ENCODE assay signal across 8 mouse cellular contexts in the genomic region with DNA sequence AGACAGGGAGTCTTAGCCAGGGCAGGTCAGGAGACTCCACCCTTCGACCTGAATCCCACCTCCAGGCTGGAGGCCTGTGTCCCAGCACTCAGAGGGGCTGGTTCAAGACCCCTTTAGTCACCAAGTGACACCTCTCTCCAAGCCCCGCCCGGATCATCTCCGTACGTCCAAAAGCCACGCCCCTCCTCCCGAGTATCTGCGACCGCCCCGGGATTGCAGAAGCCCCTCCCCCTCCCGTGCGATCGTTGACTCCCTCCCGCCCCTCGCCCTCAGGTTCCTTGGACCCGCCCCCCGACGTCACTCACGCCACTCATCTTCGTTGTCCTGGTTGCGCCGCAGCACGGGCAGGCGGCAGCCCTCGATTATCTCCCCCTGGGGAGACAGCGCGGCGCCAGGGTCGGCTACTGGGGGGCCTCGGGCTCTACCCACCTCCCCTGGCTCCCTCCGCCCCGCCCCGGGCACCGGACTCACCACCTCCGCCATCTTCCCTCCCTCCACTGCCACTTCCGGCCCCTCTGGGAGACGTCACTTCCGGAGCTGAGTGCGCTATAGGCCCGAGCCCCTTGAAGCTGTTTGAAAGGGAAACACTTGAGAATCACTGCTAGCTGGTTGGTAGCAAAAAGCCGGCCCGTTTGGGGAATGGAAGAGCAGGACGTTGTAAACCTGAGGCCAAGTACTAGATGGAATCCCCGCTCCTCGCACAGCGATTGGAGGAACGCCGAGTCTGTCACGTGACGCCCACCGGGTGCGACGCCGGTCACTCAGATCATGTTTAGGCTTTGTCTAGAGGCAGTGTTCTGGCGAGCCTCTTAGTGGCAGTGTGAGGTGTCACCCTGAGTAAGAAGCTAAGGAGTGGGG. TPM values are rescaled to one million over a fixed set of nuclear protein-coding genes. Genes with fewer than 3 reads are reported as not detected.
A peak's percentile ranks its signal among the peaks of the same experiment; 100 is the strongest.
DNase-seq lines count a peak whose midpoint lies in the region; ATAC-seq lines count a peak whose summit lies in the region.

A gene (minus strand): TSS at position 691 of the 858 bp plus-strand sequence.

- peak; percentile 92 for ATAC-seq in intestine, embryonic 14.5 days (replicated peaks; ENCODE audit: low FRiP score, low TSS enrichment, low read depth)

- peak within 1 kb of the TSS; percentile 85 for H3K9ac ChIP-seq in intestine, embryonic 14.5 days (ENCODE audit: low read length)

- H3K4me2 ChIP-seq in intestine, embryonic 14.5 days (ENCODE audit: low read length) = peak within 1 kb of the TSS; percentile 68

- peaks cover 13% of the 10 kb centered on the region for H3K4me1 ChIP-seq in intestine, embryonic 14.5 days (replicated peaks; ENCODE audit: control insufficient read depth, insufficient read depth, low read length)

- H3K9me3 ChIP-seq in intestine, embryonic 14.5 days (ENCODE audit: control insufficient read depth, low read length) = no peaks in the 10 kb centered on the region

- DNase-seq in adrenal gland, adult (ENCODE audit: inconsistent age in 2 of 2, low spot score in 1 of 2) = peak; percentile 95 to 100
- peak; percentile 97 for DNase-seq in embryo, embryonic 10.5 days (ENCODE audit: low spot score)
- peak; percentile 90 for DNase-seq in gastrocnemius, postnatal 25 days
- peak; percentile 99 for DNase-seq in intestine, embryonic 14.5 days (ENCODE audit: low spot score)
- DNase-seq in left cerebral cortex, postnatal 14 days (ENCODE audit: low spot score in 2 of 2) = peak; percentile 88 to 92
- DNase-seq in mesoderm, embryonic 11.5 days (ENCODE audit: low read depth, low spot score) = peak; percentile 93
- DNase-seq in right cerebral cortex, postnatal 36 days (ENCODE audit: low spot score in 2 of 2) = peak; percentile 84 to 87
- peak; percentile 97 for DNase-seq in yolk sac, embryonic 10.5 days (ENCODE audit: low spot score)

- WGBS in intestine, embryonic 14.5 days = 1% methylated on average over 48 of the region's 55 CpGs

- intact Hi-C loops in left cerebral cortex, postnatal 14 days (cut with DNase I) = no loop called here

- peak within 1 kb of the TSS; percentile 68 for H3K4me3 ChIP-seq in intestine, embryonic 14.5 days (ENCODE audit: low read depth, low read length)

- peaks cover 42% of the 10 kb centered on the region for H3K36me3 ChIP-seq in intestine, embryonic 14.5 days (ENCODE audit: control insufficient read depth, insufficient read depth, low read length)

- peak within 1 kb of the TSS; percentile 99 for H3K27ac ChIP-seq in intestine, embryonic 14.5 days (ENCODE audit: low read depth)

- no peaks in the 10 kb centered on the region for H3K27me3 ChIP-seq in intestine, embryonic 14.5 days (replicated peaks; ENCODE audit: control insufficient read depth, insufficient read depth, low read length)

RNA-seq across cellular contexts. Expression of the gene that starts here (rescaled TPM):
- total RNA-seq in gastrocnemius, postnatal 25 days (2021) = 10 to 100 TPM; 15.6 to 15.7 TPM
- polyA plus RNA-seq in intestine, embryonic 14.5 days (2014; fragmentation: Nextera tagmentation; extraction: Ambion mirVana) = 31.8 and 33.3 TPM in 2 replicates
- 10 to 100 TPM; 76.1 to 81.7 TPM for total RNA-seq in left cerebral cortex, postnatal 14 days (2021)

Comparison
In these comparisons a context has a peak if more than half of its experiments do, and no peak if none do; other contexts are left out.
1. Peak in every context shown above with its lines: DNase-seq, ATAC-seq, H3K4me3 ChIP-seq and H3K27ac ChIP-seq.
2. RNA of the gene that starts here (total RNA-seq): 76.1 to 81.7 TPM in left cerebral cortex, postnatal 14 days; 15.6 to 15.7 TPM in gastrocnemius, postnatal 25 days; every median in the first group is over 4 times any median in the second.